Mouse (Mus musculus): ENCODE results near the gene Nkx2-9. TPM values are rescaled to one million over a fixed set of nuclear protein-coding genes. Genes with fewer than 3 reads are reported as not detected.
A peak's percentile ranks its signal among the peaks of the same experiment; 100 is the strongest.

Nkx2-9 gene
- 0.55 and 1.2 TPM in 2 replicates for polyA plus RNA-seq (2016; fragmentation: Nextera tagmentation; extraction: Ambion mirVana)

DNA sequence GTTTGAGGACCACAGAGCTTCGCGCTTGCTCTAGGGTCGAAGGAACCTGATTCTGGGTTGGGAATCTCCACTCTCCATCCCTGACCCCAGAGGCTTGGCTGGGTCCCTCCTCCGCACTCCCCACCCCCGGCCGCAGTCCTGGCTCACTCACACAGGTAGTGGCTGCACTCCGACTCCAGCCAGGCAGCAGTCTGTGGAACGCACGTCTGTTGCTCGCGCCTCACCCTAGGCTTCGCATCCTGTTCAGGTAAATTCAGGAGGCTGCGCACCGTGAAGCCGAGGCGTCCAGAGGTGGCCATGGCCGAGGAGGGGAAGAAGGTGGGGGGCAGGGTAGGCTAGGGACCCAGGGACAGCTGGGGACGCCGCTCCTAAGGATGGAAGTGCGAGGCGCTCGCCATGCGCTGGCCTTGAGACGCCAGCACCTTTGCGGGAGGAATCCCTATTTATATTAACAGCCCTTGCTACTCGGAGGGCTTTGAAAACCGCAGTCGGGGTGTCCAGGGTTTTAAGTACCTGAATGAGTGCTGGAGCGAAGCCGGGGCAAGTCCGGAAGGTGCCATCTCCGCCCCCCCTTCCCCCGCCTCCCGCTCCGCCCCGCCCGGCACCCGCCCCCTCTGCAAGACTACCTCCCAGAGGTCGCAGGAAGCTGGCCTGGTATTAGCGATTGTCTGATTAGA lies at the start of gene Nkx2-9:
Gene Nkx2-9, minus strand, starts transcription at position 524 of the 677 bp plus-strand sequence.
- Histone ChIP-seq H3K27me3 (peaks cover 94% of the 10 kb centered on the region), H3K27ac (no peak within 1 kb of the TSS), H3K9me3 (replicated peaks) (no peaks in the 10 kb centered on the region), H3K4me3 (peak within 1 kb of the TSS; percentile 27), H3K9ac (no peak within 1 kb of the TSS), H3K4me2 (replicated peaks) (peak within 1 kb of the TSS; percentile 49), H3K4me1 (peaks cover 8% of the 10 kb centered on the region), H3K36me3 (no peaks in the 10 kb centered on the region)
- ATAC-seq (ENCODE audit: low FRiP score): no peak
- WGBS: under 1% methylated on average over 39 of the region's 40 CpGs

DNA sequence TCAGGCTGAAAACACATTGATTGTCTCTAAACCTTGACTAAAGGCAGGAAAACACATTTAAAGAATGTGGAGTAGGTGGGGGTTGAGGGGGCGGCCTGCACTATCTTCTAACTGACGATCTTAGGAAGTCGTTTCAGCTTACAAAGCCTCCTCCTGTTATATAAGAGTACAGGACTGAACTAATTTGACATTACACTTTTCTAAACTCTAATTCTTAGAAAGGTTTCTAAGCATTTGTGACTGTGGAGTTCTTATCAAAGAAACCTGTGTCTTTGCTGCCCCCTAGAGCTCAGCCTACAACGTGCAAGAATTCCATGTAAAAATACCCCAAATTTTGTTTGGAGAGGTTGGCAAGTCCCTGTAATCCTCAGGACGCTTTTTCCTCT lies 24.1 kb upstream of the Nkx2-9 start:
- Histone ChIP-seq H3K4me2 (replicated peaks) (peak overlapping the region; percentile 42), H3K4me1 (no peaks in the 10 kb centered on the region), H3K36me3 (no peaks in the 10 kb centered on the region), H3K9me3 (replicated peaks) (no peaks in the 10 kb centered on the region), H3K4me3 (no peak overlapping the region), H3K27me3 (peaks cover 28% of the 10 kb centered on the region), H3K9ac (no peak overlapping the region), H3K27ac (no peak overlapping the region)
- 6% methylated on average over 5 of the region's 5 CpGs for WGBS
- no peak for ATAC-seq (ENCODE audit: low FRiP score)

DNA sequence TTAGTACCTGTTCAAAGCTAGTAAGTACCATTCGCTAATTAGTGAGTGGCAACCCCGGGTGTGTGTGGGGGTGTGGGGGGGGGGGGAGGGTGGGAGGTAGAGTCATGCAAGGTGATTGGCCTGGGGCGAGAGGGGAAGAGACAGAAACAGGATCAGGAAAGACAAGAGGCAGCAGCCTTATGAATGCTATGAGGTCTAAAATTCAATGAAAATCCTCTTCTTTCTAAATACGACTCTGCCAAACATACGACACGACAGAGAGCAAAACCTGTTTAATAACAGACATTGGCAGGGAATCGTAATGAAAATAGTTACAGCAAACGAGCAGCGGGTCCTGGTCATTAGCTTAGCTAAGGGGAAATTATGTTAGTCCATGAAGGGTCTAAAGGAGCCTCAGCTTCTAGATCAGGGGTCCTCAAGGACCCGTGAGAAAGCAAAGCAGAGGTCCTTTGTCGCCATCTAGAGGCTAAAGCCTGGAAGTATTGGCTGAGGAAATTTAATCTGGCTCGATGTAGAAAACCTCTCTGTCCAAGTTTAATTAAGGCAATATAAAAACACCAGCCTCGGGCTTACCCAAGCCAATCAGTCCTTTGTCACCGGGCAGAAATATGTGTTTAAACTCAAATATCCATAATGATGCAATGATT lies 23.6 kb upstream of the Nkx2-9 start:
- ATAC-seq (ENCODE audit: low FRiP score): peak; percentile 74
- no peaks in the 10 kb centered on the region for H3K36me3 ChIP-seq
- 26% methylated on average over 14 of the region's 14 CpGs for WGBS
- no peak overlapping the region for H3K4me3 ChIP-seq
- H3K9me3 ChIP-seq (replicated peaks): no peaks in the 10 kb centered on the region
- H3K27ac ChIP-seq: no peak overlapping the region
- H3K4me1 ChIP-seq: no peaks in the 10 kb centered on the region
- peak overlapping the region; percentile 42 for H3K4me2 ChIP-seq (replicated peaks)
- H3K27me3 ChIP-seq: peaks cover 28% of the 10 kb centered on the region
- H3K9ac ChIP-seq: no peak overlapping the region

DNA sequence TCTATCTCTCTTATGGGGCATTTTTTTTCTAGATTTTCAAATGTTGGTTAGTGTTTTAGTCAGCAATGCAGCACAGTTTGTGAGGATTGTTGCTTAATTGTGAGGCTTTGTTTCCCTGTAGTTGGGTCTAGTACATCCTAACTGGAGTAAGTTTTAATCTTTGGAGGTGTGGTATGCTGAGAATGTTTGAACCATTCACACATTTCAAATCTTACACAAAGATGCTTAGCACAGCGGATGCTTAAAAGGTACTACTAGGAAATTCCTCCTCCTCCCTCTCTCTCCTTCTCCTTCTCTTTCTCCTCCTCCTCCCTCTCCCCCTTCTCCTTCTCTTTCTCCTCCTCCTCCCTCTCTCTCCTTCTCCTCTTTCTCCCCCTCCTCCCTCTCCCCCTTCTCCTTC lies 3.0 kb upstream of the Nkx2-9 start:
- no peak for ATAC-seq (ENCODE audit: low FRiP score)

DNA sequence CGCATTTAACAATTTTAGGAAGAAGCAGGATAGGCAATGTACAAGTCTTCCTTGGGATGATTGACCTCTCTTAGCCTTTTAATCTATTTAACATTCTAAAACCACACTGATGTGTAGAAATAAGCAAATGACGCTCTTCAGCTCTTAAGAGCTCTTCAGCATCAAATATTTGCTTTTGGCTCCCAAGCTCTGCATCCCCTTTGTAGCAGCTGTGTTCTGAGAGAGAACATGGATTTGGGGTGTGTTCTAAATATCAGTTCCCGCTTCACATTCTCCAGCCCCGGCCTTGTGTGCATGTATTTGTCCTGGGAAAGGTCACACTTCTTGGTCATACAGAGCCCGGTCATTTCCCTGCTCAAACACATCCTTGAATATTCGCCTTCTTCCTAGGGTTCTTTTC lies 2.3 kb upstream of the Nkx2-9 start:
- Histone ChIP-seq H3K9ac (no peak overlapping the region), H3K9me3 (replicated peaks) (no peaks in the 10 kb centered on the region), H3K4me3 (no peak overlapping the region), H3K36me3 (no peaks in the 10 kb centered on the region), H3K27ac (no peak overlapping the region), H3K27me3 (peaks cover 90% of the 10 kb centered on the region), H3K4me2 (replicated peaks) (no peak overlapping the region), H3K4me1 (peaks cover 8% of the 10 kb centered on the region)
- no peak for ATAC-seq (ENCODE audit: low FRiP score)
- WGBS: 4% methylated on average over 6 of the region's 6 CpGs

More for the DNA sequence above, 3.0 kb upstream of the Nkx2-9 start:
- Histone ChIP-seq H3K36me3 (no peaks in the 10 kb centered on the region), H3K4me2 (replicated peaks) (no peak overlapping the region), H3K9ac (no peak overlapping the region), H3K9me3 (replicated peaks) (no peaks in the 10 kb centered on the region), H3K4me3 (no peak overlapping the region), H3K27me3 (peaks cover 89% of the 10 kb centered on the region), H3K27ac (no peak overlapping the region), H3K4me1 (peaks cover 8% of the 10 kb centered on the region)
- WGBS: 7% methylated on average over 1 of the region's 1 CpGs

DNA sequence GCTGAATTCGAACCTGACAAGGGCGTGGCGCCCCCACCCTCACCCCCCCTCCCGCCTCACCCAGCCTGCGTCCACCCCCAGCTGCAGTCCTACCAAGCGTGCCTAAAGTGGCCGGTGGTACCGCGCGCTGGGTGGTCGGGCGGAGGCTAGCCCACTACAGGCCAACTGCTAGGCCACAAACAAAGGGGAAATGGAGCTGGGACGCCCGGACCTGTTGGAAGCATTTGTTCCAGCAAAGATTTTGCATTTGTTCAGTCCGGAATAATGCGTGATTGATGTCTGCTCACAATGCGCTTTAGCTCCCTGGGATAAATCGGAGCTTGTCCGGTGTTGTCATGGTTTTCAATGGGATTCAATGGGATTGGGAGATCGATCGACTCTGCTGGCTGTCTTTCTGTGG lies 1.4 kb upstream of the Nkx2-9 start:
- Histone ChIP-seq H3K36me3 (no peaks in the 10 kb centered on the region), H3K9ac (no peak overlapping the region), H3K27me3 (peaks cover 91% of the 10 kb centered on the region), H3K27ac (no peak overlapping the region), H3K4me3 (no peak overlapping the region), H3K9me3 (replicated peaks) (no peaks in the 10 kb centered on the region), H3K4me2 (replicated peaks) (no peak overlapping the region), H3K4me1 (peaks cover 8% of the 10 kb centered on the region)
- peak; percentile 69; the same call in 1 of the 2 replicates for ATAC-seq (ENCODE audit: low FRiP score)
- WGBS: 1% methylated on average over 21 of the region's 21 CpGs

DNA sequence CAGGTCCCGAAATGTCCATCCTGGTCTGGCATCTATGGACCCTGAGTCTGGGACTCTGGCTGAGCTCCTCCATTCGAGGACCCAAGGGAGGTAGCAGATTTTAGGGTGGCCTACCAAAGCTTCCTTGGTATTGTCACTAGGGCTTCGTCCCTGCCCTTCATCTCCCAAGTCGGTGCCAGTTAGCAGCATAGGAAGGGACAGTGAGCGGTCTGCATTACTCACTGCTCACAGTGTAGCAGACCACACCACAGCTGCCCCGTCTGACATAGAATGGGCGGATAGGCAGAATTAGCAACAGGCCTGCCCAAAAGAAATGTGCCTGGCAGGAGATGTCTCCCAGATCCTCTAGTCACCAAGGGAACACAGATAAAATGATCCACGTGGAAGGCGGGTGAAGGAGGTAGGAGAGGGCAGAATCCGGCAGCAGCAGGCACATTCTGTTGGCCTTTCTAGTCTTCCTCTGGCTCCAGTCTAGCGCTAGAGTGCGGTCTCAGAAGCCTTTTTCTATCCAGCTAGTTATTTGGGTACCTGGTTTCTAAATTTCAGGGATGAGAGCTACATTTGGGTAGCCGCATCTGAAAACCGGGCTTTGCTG lies 929 bp upstream of the Nkx2-9 start:
- Histone ChIP-seq H3K4me3 (no peak overlapping the region), H3K27me3 (peaks cover 92% of the 10 kb centered on the region), H3K4me2 (replicated peaks) (no peak overlapping the region), H3K9me3 (replicated peaks) (no peaks in the 10 kb centered on the region), H3K36me3 (no peaks in the 10 kb centered on the region), H3K27ac (no peak overlapping the region), H3K4me1 (peaks cover 8% of the 10 kb centered on the region), H3K9ac (no peak overlapping the region)
- no peak for ATAC-seq (ENCODE audit: low FRiP score)
- WGBS: 3% methylated on average over 14 of the region's 14 CpGs

DNA sequence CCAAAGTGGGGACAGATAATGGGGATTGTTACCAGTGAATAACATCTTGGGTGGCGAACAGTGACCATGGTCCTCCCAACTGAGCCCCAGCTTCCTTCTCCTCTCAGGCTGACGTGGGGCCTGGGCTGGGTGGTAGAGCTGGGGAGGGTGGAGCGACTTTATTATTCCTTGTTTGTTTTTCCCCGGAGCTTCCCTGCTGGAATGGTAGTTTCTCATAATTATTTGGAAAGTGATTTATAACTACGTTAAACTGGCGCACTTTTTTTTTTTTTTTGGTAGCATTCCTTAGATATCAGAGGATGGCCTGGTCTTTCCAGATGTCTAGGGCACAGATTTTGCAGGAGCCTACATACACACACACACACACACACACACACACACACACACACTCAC lies 350 bp upstream of the Nkx2-9 start:
- H3K4me3 ChIP-seq: no peak overlapping the region
- no peak overlapping the region for H3K9ac ChIP-seq
- peak overlapping the region; percentile 26; the same call in 1 of the 2 replicates for H3K4me2 ChIP-seq (replicated peaks)
- no peak for ATAC-seq (ENCODE audit: low FRiP score)
- peaks cover 94% of the 10 kb centered on the region for H3K27me3 ChIP-seq
- H3K9me3 ChIP-seq (replicated peaks): no peaks in the 10 kb centered on the region
- H3K4me1 ChIP-seq: peaks cover 8% of the 10 kb centered on the region
- no peaks in the 10 kb centered on the region for H3K36me3 ChIP-seq
- no peak overlapping the region for H3K27ac ChIP-seq
- 2% methylated on average over 6 of the region's 6 CpGs for WGBS

DNA sequence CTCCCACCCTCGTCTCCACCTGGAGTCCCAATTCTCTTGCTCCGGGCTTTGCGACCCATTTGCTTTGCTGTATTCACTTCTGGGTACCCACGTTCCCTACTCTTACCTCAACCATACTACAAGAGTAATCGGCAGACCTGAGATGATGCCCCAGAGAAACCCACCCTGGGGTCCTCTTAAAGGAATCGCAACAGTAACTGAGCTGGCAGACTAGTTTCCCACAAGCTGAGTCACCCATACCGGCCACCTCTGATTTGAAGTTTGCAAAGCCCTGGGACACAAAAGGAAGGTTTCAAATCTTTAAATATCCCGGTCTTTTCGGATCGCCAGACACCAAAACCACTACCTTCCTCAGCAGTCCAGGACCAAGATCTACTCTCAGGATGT lies 742 bp downstream of the Nkx2-9 start:
- H3K27ac ChIP-seq: no peak overlapping the region
- under 1% methylated on average over 10 of the region's 10 CpGs for WGBS
- no peaks in the 10 kb centered on the region for H3K36me3 ChIP-seq
- H3K4me1 ChIP-seq: peaks cover 8% of the 10 kb centered on the region
- no peaks in the 10 kb centered on the region for H3K9me3 ChIP-seq (replicated peaks)
- H3K4me2 ChIP-seq (replicated peaks): peak overlapping the region; percentile 49
- H3K4me3 ChIP-seq: peak overlapping the region; percentile 27
- ATAC-seq (ENCODE audit: low FRiP score): no peak
- peaks cover 95% of the 10 kb centered on the region for H3K27me3 ChIP-seq
- H3K9ac ChIP-seq: no peak overlapping the region

DNA sequence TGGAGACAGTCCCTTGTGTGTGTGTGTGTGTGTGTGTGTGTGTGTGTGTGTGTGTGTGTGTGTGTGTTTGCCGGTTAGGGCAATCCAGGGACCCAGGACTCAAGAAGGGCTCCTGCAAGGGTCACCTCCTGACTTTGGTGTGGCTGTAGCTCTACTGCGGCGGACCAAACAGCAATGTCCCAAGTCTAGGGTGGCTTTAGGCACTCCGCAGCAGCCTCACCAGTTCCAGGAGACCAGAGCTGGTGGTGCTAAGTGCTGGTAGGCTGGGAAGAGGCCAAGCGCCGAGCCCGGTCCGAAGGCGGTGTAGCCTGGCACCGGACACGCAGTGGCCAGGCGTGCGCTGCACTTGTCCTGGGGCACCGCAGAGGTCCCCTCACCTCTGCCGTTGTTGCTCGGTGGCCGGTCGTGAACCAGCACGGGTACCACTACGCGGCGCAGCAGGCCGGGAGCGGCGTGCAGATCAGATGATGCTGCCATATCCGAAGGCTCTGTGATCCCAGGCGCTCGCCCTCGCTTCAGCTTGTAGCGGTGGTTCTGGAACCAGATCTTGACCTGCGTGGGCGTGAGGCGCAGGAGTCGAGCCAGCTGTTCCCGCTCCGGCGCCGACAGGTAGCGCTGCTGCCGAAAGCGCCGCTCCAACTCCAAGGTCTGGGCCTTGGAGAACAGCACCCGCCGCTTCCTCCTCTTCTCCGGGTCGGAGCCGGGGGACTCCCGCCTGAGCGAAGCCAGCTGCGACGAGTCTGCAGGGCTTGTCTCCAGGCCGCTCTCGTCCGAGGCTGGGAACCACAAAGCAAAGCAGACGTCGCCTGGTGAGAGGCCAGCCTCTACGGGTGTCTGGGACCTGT lies 1.4 kb downstream of the Nkx2-9 start:
- peak; percentile 53; the same call in 1 of the 2 replicates for ATAC-seq (ENCODE audit: low FRiP score)
- H3K27ac ChIP-seq: no peak overlapping the region
- no peaks in the 10 kb centered on the region for H3K36me3 ChIP-seq
- H3K4me2 ChIP-seq (replicated peaks): peak overlapping the region; percentile 49
- no peaks in the 10 kb centered on the region for H3K9me3 ChIP-seq (replicated peaks)
- under 1% methylated on average over 53 of the region's 57 CpGs for WGBS
- peak overlapping the region; percentile 27 for H3K4me3 ChIP-seq
- H3K9ac ChIP-seq: no peak overlapping the region
- peaks cover 100% of the 10 kb centered on the region for H3K27me3 ChIP-seq
- H3K4me1 ChIP-seq: peaks cover 8% of the 10 kb centered on the region

DNA sequence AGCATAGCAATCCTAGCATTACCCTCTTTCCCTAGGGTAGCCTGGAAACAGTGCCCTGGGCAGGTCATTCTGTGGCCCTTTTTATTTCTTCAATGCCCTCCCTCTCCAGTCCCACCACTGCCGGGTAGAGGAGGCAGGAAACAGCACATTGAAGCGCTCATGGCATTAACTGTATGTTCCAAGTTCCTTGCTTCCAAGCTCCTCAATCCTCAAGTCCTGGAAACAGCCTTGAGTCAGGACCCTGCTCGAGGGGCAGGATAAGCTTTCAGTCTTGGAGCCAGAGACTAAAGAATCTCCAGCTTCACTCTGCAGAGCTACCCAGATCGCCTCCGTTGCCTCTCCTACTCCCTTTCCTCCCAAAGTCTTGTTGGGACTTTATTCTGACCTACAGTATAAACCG lies 2.2 kb downstream of the Nkx2-9 start:
- Histone ChIP-seq H3K27ac (no peak overlapping the region), H3K27me3 (peaks cover 100% of the 10 kb centered on the region), H3K4me2 (replicated peaks) (no peak overlapping the region), H3K9me3 (replicated peaks) (no peaks in the 10 kb centered on the region), H3K4me3 (no peak overlapping the region), H3K9ac (no peak overlapping the region), H3K4me1 (peaks cover 8% of the 10 kb centered on the region), H3K36me3 (no peaks in the 10 kb centered on the region)
- no peak for ATAC-seq (ENCODE audit: low FRiP score)
- 1% methylated on average over 6 of the region's 6 CpGs for WGBS

DNA sequence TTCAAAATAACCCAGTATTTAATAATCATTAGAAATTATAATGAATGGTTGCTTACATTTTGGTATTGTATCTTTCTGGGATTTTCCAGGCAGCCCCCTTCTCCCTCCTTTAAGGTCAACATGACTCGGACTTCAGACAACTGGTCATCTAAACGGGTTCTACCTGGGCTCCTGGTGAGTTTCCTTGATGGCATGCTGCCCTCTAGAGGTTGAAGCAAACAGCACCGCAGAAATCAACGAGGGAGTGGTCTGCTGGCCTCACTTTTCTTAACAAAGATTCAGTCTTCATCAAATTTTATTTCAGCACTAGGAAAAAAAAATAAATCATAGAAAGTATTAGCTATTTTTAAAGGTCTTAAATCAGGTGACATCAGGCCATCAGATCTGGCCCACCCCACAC lies 21.4 kb downstream of the Nkx2-9 start:
- H3K27me3 ChIP-seq: peaks cover 51% of the 10 kb centered on the region
- ATAC-seq (ENCODE audit: low FRiP score): no peak
- 16% methylated on average over 4 of the region's 4 CpGs for WGBS

More for the DNA sequence above, 21.4 kb downstream of the Nkx2-9 start:
- H3K4me2 ChIP-seq (replicated peaks): no peak overlapping the region
- no peaks in the 10 kb centered on the region for H3K4me1 ChIP-seq
- H3K9me3 ChIP-seq (replicated peaks): no peaks in the 10 kb centered on the region
- no peak overlapping the region for H3K4me3 ChIP-seq
- H3K27ac ChIP-seq: no peak overlapping the region
- H3K9ac ChIP-seq: no peak overlapping the region
- no peaks in the 10 kb centered on the region for H3K36me3 ChIP-seq
